Mouse (Mus musculus) hindbrain, embryonic 10.5 days (tissue): ENCODE results near the gene Eif4e. TPM values are rescaled to one million over a fixed set of nuclear protein-coding genes. Genes with fewer than 3 reads are reported as not detected.

Experiments
- DNase-seq: peaks from one replicate; pipeline ENCODE4 v3.0.0-alpha.2; 2017; ENCODE audit warnings: low spot score
- H3K27ac ChIP-seq: fragments of 300-500 bp; sonication (generic); 2 replicates; pipeline ENCODE4 v1.5.1; 2016; ENCODE audit warnings: mild to moderate bottlenecking, moderate library complexity
- H3K27me3 ChIP-seq: fragments of 300-500 bp; sonication (generic); 2 replicates; pipeline ENCODE4 v1.6.1; 2016; ENCODE audit warnings: mild to moderate bottlenecking; ENCODE audit not compliant: poor library complexity, insufficient read depth, severe bottlenecking
- H3K36me3 ChIP-seq: fragments of 300-500 bp; sonication (generic); 2 replicates; pipeline ENCODE4 v1.6.1; 2016; ENCODE audit warnings: mild to moderate bottlenecking, moderate library complexity
- H3K4me1 ChIP-seq: fragments of 300-500 bp; sonication (generic); replicated peaks from 2 replicates; pipeline ENCODE4 v1.6.1; 2016; ENCODE audit warnings: mild to moderate bottlenecking
- H3K4me3 ChIP-seq: fragments of 300-500 bp; sonication (generic); 2 replicates; pipeline ENCODE4 v1.5.1; 2016; ENCODE audit warnings: mild to moderate bottlenecking, moderate library complexity
- H3K9me3 ChIP-seq: fragments of 300-500 bp; sonication (generic); 2 replicates; pipeline ENCODE4 v1.6.1; 2016; ENCODE audit warnings: mild to moderate bottlenecking, moderate library complexity
- WGBS: fragments of 180-500 bp; shearing (Covaris S2); methylation state at CpG from one replicate; pipeline ENCODE4 v1.1.7; 2016; 5-methylcytosine and 5-hydroxymethylcytosine counted together
- polyA plus RNA-seq: library from polyadenylated mRNA; unstranded; fragments of >200 nt; fragmentation: Nextera tagmentation; extraction: Ambion mirVana; gene quantifications from 2 replicates; pipeline ENCODE4 v1.2.1, GENCODE M21; 2016

Eif4e gene
- polyA plus RNA-seq, 1 experiment from 2014 or later: 370 TPM

DNA sequence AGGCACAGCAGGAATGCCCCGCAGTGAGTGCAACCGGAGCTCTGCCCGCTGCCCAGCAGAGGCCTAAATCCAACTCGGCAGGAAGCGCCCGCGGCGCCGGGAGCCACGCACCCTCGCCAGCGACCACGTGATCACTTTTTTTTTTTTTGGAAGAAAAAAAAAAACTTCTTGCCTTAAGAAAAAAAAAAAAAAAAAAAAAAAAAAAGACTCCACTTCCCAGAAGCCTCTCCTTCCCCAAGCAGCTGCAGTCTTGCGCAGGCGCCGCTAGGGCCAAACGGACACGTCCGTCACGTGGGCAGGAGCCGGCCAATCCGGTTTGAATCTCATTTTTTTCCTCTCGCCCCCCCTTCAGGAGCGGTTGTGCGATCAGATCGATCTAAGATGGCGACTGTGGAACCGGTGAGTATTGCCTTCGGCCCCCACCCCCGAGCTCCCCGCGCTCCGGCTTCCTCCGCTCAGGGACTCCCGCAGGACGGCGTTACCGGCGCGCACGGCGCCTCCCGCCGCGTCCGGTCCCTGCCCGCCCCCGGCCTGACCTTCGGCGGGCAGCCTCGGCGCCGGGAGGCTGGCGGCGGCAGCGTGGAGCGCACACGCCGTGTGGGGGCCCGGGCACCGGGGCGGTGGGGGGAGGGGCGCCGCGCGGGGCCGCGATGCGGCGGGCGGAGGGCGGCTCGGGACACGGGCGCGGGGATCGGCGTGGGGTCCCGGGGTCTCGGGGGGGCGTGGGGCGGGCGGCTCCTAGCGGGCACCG, 1.1 kb downstream of the Eif4e start:
- H3K27ac ChIP-seq: peak overlapping the region; percentile 100
- no peaks in the 10 kb centered on the region for H3K36me3 ChIP-seq
- H3K27me3 ChIP-seq: peaks cover 10% of the 10 kb centered on the region
- peaks cover 45% of the 10 kb centered on the region for H3K4me1 ChIP-seq
- peak; percentile 97 for DNase-seq
- under 1% methylated on average over 84 of the region's 85 CpGs for WGBS
- H3K9me3 ChIP-seq: no peaks in the 10 kb centered on the region
- peak overlapping the region; percentile 96 for H3K4me3 ChIP-seq

DNA sequence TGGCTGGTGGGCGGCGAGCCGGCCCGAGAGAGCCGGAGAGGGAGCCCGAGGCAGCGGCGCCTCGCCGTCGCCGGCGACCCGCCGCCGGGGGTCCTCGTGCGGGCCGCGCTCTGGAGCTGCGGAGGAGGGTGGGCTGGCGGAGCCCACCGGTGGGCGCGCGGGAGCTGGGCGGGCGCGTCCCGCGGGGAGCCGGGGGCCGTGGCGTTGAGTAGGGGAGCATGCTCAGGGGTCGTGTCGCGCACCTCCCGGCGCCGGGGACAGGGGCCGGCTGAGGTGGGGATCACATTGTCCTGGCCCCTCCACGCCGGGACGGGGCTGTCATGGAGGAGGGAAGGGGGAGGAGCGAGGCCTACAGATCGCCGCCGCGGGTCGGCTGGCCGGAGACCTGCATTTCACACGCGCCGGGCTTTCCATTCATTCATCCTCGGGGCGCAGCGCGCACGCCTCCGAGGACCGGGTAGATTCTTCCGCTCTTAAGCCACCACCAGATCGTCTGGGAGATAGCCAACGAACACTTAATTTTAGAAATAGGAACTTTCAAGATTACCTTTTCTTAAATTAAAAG, 1.8 kb downstream of the Eif4e start:
- peak; percentile 89 for DNase-seq
- WGBS: under 1% methylated on average over 64 of the region's 64 CpGs
- H3K9me3 ChIP-seq: no peaks in the 10 kb centered on the region
- H3K4me1 ChIP-seq: peaks cover 45% of the 10 kb centered on the region
- H3K27ac ChIP-seq: peak overlapping the region; percentile 100
- H3K36me3 ChIP-seq: no peaks in the 10 kb centered on the region
- H3K4me3 ChIP-seq: peak overlapping the region; percentile 96
- peaks cover 10% of the 10 kb centered on the region for H3K27me3 ChIP-seq

DNA sequence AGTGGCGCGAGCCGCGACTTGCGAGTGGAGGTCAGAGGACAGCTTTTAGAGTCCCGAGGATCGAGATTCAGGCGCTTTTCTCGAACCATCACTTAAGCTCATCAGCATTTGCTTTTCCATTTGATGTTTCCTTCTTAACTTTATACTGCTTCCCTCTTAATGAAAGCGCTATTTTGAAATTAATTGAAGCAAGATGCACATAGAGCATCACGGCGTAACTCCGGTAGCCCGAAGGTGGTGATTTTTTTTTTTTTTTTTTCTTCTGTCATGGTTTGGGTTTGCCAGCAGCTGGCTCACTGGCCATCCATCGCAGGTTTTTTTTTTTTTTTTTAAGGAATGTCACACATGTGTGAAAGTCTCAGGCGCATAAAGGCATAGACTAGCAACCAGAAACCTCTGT, 2.3 kb downstream of the Eif4e start:
- DNase-seq: no peak
- 3% methylated on average over 16 of the region's 16 CpGs for WGBS
- no peaks in the 10 kb centered on the region for H3K9me3 ChIP-seq
- no peaks in the 10 kb centered on the region for H3K36me3 ChIP-seq
- peaks cover 45% of the 10 kb centered on the region for H3K4me1 ChIP-seq
- H3K4me3 ChIP-seq: peak overlapping the region; percentile 96
- H3K27me3 ChIP-seq: peaks cover 10% of the 10 kb centered on the region
- H3K27ac ChIP-seq: peak overlapping the region; percentile 100

DNA sequence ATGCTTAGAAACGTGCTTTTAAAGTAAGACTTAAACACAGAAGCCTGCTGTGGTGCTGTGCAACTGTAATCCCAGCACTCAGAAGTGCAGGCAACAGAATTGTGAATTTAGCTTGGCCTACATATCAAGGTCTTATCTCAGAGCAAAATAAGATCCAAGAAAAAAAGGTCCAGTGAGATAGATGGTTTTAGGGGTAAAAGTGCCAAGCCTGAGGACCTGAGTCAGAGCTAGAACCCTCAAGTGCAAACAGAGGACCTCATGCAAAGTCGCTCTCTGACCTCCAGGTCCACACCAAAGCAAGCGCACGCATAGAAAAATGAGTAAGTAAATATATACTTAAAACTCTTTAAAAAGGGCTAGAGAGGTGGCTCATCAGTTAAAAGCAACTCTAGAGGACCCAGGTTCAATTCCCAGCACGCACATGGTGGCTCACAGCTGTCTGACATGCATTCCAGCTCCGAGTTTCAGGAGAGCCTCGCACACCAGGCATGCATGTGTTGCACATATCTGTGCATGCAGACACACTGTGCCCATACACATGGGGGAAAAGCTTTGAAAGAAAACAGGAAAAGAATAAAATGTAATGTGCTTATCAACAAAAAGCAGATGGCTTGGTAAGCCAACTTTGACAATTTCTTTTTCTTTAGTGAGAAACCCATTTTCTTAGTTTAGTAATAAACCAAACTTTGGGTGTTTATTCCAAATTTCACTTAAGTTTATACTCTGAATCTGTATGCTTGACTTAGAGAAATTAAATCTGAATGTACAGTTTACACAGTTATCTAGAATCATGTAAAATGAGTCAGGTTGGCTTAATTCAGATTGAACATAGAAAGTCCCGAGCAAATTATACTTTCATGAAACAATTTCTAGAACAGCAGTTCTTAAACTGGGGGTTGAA, 4.8 kb downstream of the Eif4e start:
- Histone ChIP-seq H3K27me3 (peaks cover 2% of the 10 kb centered on the region; the same call in 1 of the 2 replicates), H3K9me3 (no peaks in the 10 kb centered on the region), H3K4me1 (peaks cover 40% of the 10 kb centered on the region), H3K4me3 (no peak overlapping the region), H3K27ac (no peak overlapping the region), H3K36me3 (peaks cover 12% of the 10 kb centered on the region)
- 85% methylated on average over 8 of the region's 8 CpGs for whole genome bisulfite sequencing
- no peak for DNase-seq

DNA sequence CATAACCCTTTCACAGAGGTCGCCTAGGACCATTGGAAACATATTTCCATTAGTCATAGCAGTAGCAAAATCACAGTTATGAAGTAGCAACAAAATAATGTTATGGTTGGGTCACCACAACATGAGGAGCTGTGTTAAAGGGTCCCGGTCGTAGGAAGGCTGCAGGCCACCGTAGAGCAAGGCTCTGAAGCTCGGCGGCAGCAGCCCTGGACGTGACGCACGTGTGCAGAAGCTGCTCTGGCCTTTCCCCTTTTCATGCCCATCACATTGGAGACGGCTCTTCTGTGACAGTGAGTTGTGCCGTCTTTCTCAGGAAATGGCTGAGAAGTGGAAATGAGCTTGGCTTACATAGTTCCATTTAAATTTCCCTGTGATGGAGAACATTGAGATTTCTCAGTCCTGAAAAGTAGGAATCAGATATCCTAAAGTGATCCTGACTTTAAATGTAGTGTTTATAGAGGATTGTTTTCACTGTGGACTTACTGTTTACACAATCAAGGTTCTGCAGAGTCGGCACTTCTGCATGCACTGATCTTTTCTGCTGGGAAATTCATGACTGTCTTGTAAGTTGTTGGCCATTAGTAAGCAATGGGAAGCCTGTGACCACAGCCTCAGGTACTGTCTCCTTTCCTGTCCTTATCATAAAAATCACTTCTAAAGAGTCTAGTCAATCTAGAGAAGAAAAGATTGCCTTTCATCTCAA, 5.7 kb downstream of the Eif4e start:
- 69% methylated on average over 12 of the region's 12 CpGs for WGBS
- Histone ChIP-seq H3K27ac (no peak overlapping the region), H3K36me3 (peaks cover 18% of the 10 kb centered on the region), H3K4me1 (peaks cover 32% of the 10 kb centered on the region), H3K27me3 (no peaks in the 10 kb centered on the region), H3K9me3 (no peaks in the 10 kb centered on the region), H3K4me3 (no peak overlapping the region)
- DNase-seq: no peak

DNA sequence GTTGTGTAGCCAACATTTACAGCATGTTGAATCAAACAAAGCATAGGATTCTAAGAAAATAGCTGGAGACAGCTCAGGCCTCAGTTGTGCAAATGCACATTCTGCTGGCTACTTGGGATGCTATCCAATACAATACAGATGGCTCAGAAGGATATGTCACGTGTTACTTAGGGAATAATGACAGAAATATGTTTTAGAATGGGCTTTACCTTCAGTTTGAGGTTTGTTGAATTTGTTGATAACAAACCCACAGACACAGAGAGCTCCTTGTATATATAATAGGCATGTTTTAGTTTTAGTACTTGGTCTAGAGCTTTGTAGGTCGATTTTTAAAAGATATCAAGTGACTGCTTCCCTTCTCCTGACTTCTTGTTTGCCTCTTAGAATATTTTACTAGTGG, 6.8 kb downstream of the Eif4e start:
- Histone ChIP-seq H3K27me3 (no peaks in the 10 kb centered on the region), H3K9me3 (no peaks in the 10 kb centered on the region), H3K36me3 (peaks cover 22% of the 10 kb centered on the region), H3K4me1 (peaks cover 31% of the 10 kb centered on the region), H3K27ac (no peak overlapping the region), H3K4me3 (no peak overlapping the region)
- DNase-seq: no peak
- WGBS: 80% methylated on average over 2 of the region's 2 CpGs

DNA sequence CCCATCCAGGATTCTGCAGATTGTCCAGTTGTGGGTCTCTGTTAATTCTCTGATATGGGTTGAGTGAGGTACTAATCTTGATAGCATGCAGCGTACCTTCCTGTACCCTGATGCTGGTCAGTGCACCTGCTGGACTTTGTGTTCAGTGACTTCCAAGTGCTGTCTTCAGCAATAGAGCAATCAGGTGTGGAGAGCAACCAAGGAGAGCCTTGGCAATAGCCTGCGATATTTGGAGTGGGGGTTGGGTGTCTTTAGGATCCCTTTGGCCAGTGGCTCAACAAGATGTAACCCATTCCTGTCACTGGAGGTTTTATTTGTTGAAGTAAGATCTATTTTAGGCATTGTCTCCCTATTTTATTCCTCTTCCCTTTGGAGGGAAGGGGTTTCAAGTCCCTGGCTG, 10.1 kb downstream of the Eif4e start:
- 95% methylated on average over 2 of the region's 2 CpGs for WGBS
- Histone ChIP-seq H3K4me1 (peaks cover 6% of the 10 kb centered on the region), H3K27ac (no peak overlapping the region), H3K36me3 (peaks cover 22% of the 10 kb centered on the region), H3K27me3 (no peaks in the 10 kb centered on the region), H3K4me3 (no peak overlapping the region), H3K9me3 (no peaks in the 10 kb centered on the region)
- no peak for DNase-seq

DNA sequence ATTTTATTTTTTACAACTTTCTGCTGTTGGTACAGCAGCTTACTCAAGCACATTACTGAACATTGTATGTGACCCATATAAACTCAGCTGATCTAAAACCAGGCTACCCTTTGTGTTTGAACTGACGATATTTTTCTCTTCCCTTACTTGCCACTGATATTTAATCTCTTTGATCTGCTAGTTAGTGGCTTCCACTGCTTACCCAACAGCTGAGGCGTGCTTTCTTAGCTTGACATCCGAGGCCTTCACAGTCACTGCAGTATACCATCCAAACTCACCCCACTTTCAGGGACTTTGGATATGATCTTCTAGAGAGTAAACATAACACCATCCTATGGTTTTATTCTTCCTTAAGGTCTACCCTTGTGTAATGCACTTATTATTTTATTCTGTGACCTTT, 16.6 kb downstream of the Eif4e start:
- Histone ChIP-seq H3K4me3 (no peak overlapping the region), H3K27ac (no peak overlapping the region), H3K36me3 (peaks cover 10% of the 10 kb centered on the region), H3K9me3 (no peaks in the 10 kb centered on the region), H3K4me1 (no peaks in the 10 kb centered on the region), H3K27me3 (no peaks in the 10 kb centered on the region)
- DNase-seq: no peak
- 71% methylated on average over 3 of the region's 3 CpGs for WGBS

DNA sequence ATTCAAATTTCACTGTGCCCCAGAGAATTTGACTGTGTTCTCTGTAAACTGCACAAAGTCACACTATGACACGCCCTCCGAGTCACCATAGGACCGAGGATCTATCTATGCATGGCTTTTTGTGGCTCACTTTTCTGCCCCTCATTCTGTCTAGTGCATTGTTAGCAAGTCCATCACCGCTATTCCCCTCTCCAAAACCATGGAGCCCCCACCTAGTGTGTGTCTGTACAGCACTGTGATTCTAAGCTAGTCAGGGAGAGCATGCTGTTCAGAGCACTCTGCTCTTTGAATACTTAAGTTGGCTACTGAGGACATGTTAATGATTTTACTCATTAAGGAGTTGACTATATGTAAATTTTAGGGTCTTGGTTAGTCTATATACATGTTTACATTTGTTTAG, 18.1 kb downstream of the Eif4e start:
- 89% methylated on average over 4 of the region's 4 CpGs for WGBS
- DNase-seq: no peak
- H3K27me3 ChIP-seq: no peaks in the 10 kb centered on the region
- no peak overlapping the region for H3K27ac ChIP-seq
- H3K4me1 ChIP-seq: no peaks in the 10 kb centered on the region
- no peaks in the 10 kb centered on the region for H3K9me3 ChIP-seq
- H3K4me3 ChIP-seq: no peak overlapping the region
- H3K36me3 ChIP-seq: peaks cover 22% of the 10 kb centered on the region

DNA sequence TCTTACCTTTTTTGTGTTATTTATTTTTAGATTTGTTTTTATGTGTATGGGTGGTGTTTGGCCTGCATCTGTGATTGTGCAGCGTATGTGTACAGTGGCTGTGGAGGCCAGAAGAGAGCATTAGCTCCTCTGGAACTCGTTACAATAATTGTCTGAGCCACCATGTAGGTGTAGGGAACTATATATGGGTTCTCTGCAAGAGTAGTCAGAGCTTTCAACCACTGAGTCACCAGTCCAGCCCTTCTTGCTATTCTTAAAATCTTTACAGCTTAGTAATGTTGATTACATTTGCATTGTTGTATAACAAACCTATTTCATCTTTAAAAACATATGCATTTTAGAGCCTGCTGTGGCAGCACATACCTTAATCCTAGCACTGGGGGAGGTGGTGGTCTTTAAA, 20.7 kb downstream of the Eif4e start:
- WGBS: 89% methylated on average over 2 of the region's 2 CpGs
- no peaks in the 10 kb centered on the region for H3K4me1 ChIP-seq
- no peak overlapping the region for H3K4me3 ChIP-seq
- peaks cover 48% of the 10 kb centered on the region for H3K36me3 ChIP-seq
- H3K27me3 ChIP-seq: no peaks in the 10 kb centered on the region
- H3K9me3 ChIP-seq: no peaks in the 10 kb centered on the region
- DNase-seq: no peak
- H3K27ac ChIP-seq: no peak overlapping the region

DNA sequence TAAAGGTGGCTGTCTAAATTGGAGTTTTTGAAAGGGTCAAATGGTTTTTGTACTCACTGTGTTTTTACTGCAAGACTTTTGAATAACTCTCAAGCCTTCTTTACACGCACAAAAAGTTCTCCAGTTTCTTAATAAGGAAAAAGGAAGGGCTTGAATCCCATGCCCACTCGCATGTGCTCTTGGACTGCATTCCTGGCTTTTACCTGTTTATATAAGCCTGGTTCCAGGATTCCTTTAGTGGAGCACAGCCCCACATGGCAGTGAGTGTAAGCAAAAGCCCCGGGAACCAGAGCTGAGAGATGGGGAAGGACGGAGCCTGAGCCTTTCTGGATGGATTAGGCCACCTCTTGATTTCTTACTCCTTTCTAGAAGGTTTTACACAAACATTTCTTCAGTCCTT, 23.1 kb downstream of the Eif4e start:
- Histone ChIP-seq H3K9me3 (no peaks in the 10 kb centered on the region), H3K4me3 (no peak overlapping the region), H3K36me3 (peaks cover 72% of the 10 kb centered on the region), H3K27ac (no peak overlapping the region), H3K4me1 (no peaks in the 10 kb centered on the region), H3K27me3 (no peaks in the 10 kb centered on the region)
- DNase-seq: no peak
- WGBS: 88% methylated on average over 4 of the region's 4 CpGs

DNA sequence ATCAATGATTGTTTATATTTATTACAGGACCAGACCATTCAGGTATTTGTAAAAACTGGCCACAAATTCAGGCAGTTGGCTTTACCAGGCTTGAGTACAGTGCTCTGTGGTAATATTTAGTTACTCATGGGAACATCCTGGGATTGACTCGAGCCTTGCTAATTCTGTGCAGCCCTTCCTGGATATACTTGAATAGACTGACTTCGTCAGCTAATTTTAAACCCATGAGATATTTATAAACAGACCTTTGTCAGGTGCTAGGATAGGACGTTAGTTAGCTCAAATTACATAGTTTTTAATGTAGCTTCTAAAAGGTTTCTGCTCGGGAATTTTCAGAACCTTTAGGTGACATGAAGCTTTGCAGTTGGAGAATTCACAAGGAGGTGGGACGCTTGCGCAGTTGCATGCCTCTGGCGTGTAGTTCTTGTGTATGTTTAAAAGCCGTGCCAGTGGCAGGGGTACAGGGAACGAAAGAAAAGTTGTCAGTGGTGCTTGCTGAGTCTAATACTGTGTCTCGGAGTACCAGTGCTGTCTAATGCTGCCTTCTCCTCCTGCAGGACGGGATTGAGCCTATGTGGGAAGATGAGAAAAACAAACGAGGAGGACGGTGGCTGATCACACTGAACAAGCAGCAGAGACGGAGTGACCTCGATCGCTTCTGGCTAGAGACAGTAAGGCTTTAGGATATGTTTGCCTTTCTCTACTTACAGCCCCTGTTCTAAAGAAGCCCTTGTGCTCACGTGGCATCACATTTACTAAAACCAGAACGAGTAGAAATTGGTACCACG, 24.6 kb downstream of the Eif4e start:
- WGBS: 92% methylated on average over 19 of the region's 19 CpGs
- Histone ChIP-seq H3K9me3 (no peaks in the 10 kb centered on the region), H3K27me3 (no peaks in the 10 kb centered on the region), H3K27ac (no peak overlapping the region), H3K4me3 (no peak overlapping the region), H3K4me1 (no peaks in the 10 kb centered on the region), H3K36me3 (peaks cover 86% of the 10 kb centered on the region)
- no peak for DNase-seq
